Comparison of ENCODE assay signal across 8 mouse cellular contexts in the genomic region with DNA sequence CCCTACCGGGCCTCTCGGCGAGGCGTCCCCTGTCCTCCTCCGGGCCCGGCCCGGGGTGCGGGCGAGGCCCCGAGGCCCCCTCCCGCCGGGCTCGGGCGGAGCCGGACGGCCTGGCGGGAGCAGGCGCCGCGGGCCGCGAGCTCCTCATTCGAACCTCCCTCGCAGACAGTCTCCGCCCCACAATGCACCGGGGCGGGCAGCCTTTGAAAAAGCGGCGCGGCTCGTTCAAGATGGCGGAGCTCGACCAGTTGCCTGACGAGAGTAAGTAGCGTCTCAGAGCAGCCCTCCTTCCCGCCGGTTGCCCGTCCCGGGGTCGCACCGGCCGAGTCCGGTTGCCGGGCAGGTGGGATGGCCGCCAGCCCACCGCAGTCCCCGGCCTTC. TPM values are rescaled to one million over a fixed set of nuclear protein-coding genes. Genes with fewer than 3 reads are reported as not detected.
A peak's percentile ranks its signal among the peaks of the same experiment; 100 is the strongest.
DNase-seq lines count a peak whose midpoint lies in the region; ATAC-seq and TF ChIP-seq lines count a peak whose summit lies in the region.

Gene Lin9 (plus strand): TSS at position 14 of the 381 bp plus-strand sequence.

- H3K4me3 ChIP-seq in heart, embryonic 12.5 days: peak within 1 kb of the TSS; percentile 86
- peak within 1 kb of the TSS; percentile 97 for H3K4me3 ChIP-seq in kidney, postnatal 0 days (replicated peaks; ENCODE audit: low read depth, low read length)
- H3K4me3 ChIP-seq in liver, embryonic 11.5 days (ENCODE audit: low read depth, low read length): peak within 1 kb of the TSS; percentile 94
- peak within 1 kb of the TSS; percentile 98 for H3K4me3 ChIP-seq in stomach, embryonic 14.5 days (ENCODE audit: low read depth, low read length)

- no peak for TF ChIP-seq CTCF in kidney, postnatal 0 days (IDR thresholded peaks at IDR 0.05; ENCODE audit: low read depth)

- peaks cover 7% of the 10 kb centered on the region for H3K36me3 ChIP-seq in heart, embryonic 12.5 days
- no peaks in the 10 kb centered on the region for H3K36me3 ChIP-seq in kidney, postnatal 0 days (ENCODE audit: insufficient read depth, low read length)
- no peaks in the 10 kb centered on the region for H3K36me3 ChIP-seq in liver, embryonic 11.5 days (ENCODE audit: control insufficient read depth, insufficient read depth, low read length)
- no peaks in the 10 kb centered on the region for H3K36me3 ChIP-seq in stomach, embryonic 14.5 days (ENCODE audit: control insufficient read depth, insufficient read depth, low read length)

- WGBS in heart, embryonic 12.5 days: under 1% methylated on average over 46 of the region's 47 CpGs
- WGBS in kidney, postnatal 0 days: under 1% methylated on average over 31 of the region's 47 CpGs
- under 1% methylated on average over 43 of the region's 47 CpGs for WGBS in liver, embryonic 11.5 days
- WGBS in stomach, embryonic 14.5 days: under 1% methylated on average over 43 of the region's 47 CpGs

- H3K9ac ChIP-seq in heart, embryonic 12.5 days: peak within 1 kb of the TSS; percentile 95
- peak within 1 kb of the TSS; percentile 93 for H3K9ac ChIP-seq in kidney, postnatal 0 days (ENCODE audit: low read depth, low read length)
- H3K9ac ChIP-seq in liver, embryonic 11.5 days (ENCODE audit: low read depth, low read length): peak within 1 kb of the TSS; percentile 99
- H3K9ac ChIP-seq in stomach, embryonic 14.5 days (replicated peaks; ENCODE audit: low read depth, low read length): peak within 1 kb of the TSS; percentile 83

- H3K27ac ChIP-seq in heart, embryonic 12.5 days (ENCODE audit: poor library complexity, severe bottlenecking): peak within 1 kb of the TSS; percentile 91
- H3K27ac ChIP-seq in kidney, postnatal 0 days: peak within 1 kb of the TSS; percentile 84
- peak within 1 kb of the TSS; percentile 94 for H3K27ac ChIP-seq in liver, embryonic 11.5 days (ENCODE audit: low read depth, low read length)
- H3K27ac ChIP-seq in stomach, embryonic 14.5 days (ENCODE audit: low read length): peak within 1 kb of the TSS; percentile 94

- peaks cover 18% of the 10 kb centered on the region for H3K4me1 ChIP-seq in heart, embryonic 12.5 days (replicated peaks)
- H3K4me1 ChIP-seq in kidney, postnatal 0 days (replicated peaks; ENCODE audit: insufficient read depth, low read length): no peaks in the 10 kb centered on the region
- peaks cover 19% of the 10 kb centered on the region for H3K4me1 ChIP-seq in liver, embryonic 11.5 days (replicated peaks; ENCODE audit: control insufficient read depth, insufficient read depth, low read length)
- peaks cover 14% of the 10 kb centered on the region for H3K4me1 ChIP-seq in stomach, embryonic 14.5 days (ENCODE audit: control insufficient read depth, insufficient read depth, low read length)

- H3K9me3 ChIP-seq in heart, embryonic 12.5 days (replicated peaks): no peaks in the 10 kb centered on the region
- no peaks in the 10 kb centered on the region for H3K9me3 ChIP-seq in kidney, postnatal 0 days (replicated peaks; ENCODE audit: low read length)
- H3K9me3 ChIP-seq in liver, embryonic 11.5 days (ENCODE audit: control insufficient read depth, low read length): no peaks in the 10 kb centered on the region
- no peaks in the 10 kb centered on the region for H3K9me3 ChIP-seq in stomach, embryonic 14.5 days (ENCODE audit: control insufficient read depth, low read depth, low read length)

- peak; percentile 92 for DNase-seq in B cell, adult 2 months
- peak; percentile 94 for DNase-seq in brain, adult 2 months (ENCODE audit: low read depth, low spot score)
- DNase-seq in kidney, postnatal 0 days (ENCODE audit: low spot score): peak; percentile 95
- DNase-seq in liver, embryonic 11.5 days (ENCODE audit: low spot score): peak; percentile 95
- DNase-seq in naive thymus-derived CD4-positive, alpha-beta T cell, adult 2 months (ENCODE audit: low read depth): peak; percentile 92

- peak; percentile 92 for ATAC-seq in erythroblast, adult 5-6 weeks (replicated peaks; ENCODE audit: low FRiP score, poor library complexity, severe bottlenecking)
- ATAC-seq in heart, embryonic 12.5 days (ENCODE audit: insufficient number of reproducible peaks, low FRiP score): peak; percentile 91
- peak; percentile 87 for ATAC-seq in kidney, postnatal 0 days (replicated peaks; ENCODE audit: low FRiP score, low read depth)
- ATAC-seq in liver, embryonic 11.5 days (replicated peaks; ENCODE audit: low FRiP score): peak; percentile 89
- ATAC-seq in stomach, embryonic 14.5 days (ENCODE audit: insufficient number of reproducible peaks, insufficient read depth, low FRiP score, low read depth): peak; percentile 92

- peak within 1 kb of the TSS; percentile 87 for H3K4me2 ChIP-seq in heart, embryonic 12.5 days
- peak within 1 kb of the TSS; percentile 89 for H3K4me2 ChIP-seq in kidney, postnatal 0 days (ENCODE audit: low read length)
- peak within 1 kb of the TSS; percentile 84 for H3K4me2 ChIP-seq in liver, embryonic 11.5 days
- peak within 1 kb of the TSS; percentile 81 for H3K4me2 ChIP-seq in stomach, embryonic 14.5 days (replicated peaks; ENCODE audit: low read depth, low read length)

- H3K27me3 ChIP-seq in heart, embryonic 12.5 days (replicated peaks): no peaks in the 10 kb centered on the region
- H3K27me3 ChIP-seq in kidney, postnatal 0 days (ENCODE audit: insufficient read depth, low read length): no peaks in the 10 kb centered on the region
- no peaks in the 10 kb centered on the region for H3K27me3 ChIP-seq in liver, embryonic 11.5 days (replicated peaks; ENCODE audit: control insufficient read depth, insufficient read depth, low read length)
- H3K27me3 ChIP-seq in stomach, embryonic 14.5 days (ENCODE audit: control insufficient read depth, insufficient read depth, low read length): no peaks in the 10 kb centered on the region

RNA-seq across cellular contexts. Expression of gene Lin9, which starts in this region (rescaled TPM):
- 4.4 and 15.0 TPM in 2 replicates for total RNA-seq in erythroblast, adult 5-6 weeks (2015; ENCODE audit: low replicate concordance)
- 16.1 and 16.6 TPM in 2 replicates for total RNA-seq in erythroblast, adult 5-6 weeks (2017; ENCODE audit: low replicate concordance)
- 18.5 and 19.0 TPM in 2 replicates for polyA plus RNA-seq in heart, embryonic 12.5 days (2016; fragmentation: Nextera tagmentation; extraction: Ambion mirVana)
- polyA plus RNA-seq in kidney, postnatal 0 days (2015; fragmentation: Nextera tagmentation; extraction: Ambion mirVana): 11.6 and 14.9 TPM in 2 replicates
- 21.3 and 22.2 TPM in 2 replicates for polyA plus RNA-seq in liver, embryonic 11.5 days (2014; fragmentation: Nextera tagmentation; extraction: Ambion mirVana)
- 18.9 and 21.9 TPM in 2 replicates for polyA plus RNA-seq in stomach, embryonic 14.5 days (2014; fragmentation: Nextera tagmentation; extraction: Ambion mirVana)

Comparison
In these comparisons a context has a peak if more than half of its experiments do, and no peak if none do; other contexts are left out.
1. Peak in every context shown above with its lines: DNase-seq, ATAC-seq, H3K4me3 ChIP-seq and H3K27ac ChIP-seq.